Mouse (Mus musculus): ENCODE measurements around the gene 2610507B11Rik. TPM values are rescaled to one million over a fixed set of nuclear protein-coding genes. Genes with fewer than 3 reads are reported as not detected.

Gene 2610507B11Rik
- 44.2 and 50.1 TPM in 2 replicates for polyA plus RNA-seq (2015; fragmentation: Nextera tagmentation; extraction: Ambion mirVana)

GRCm38 (mm10) chr11:78261380-78262352 lies at the start of gene 2610507B11Rik:
Gene 2610507B11Rik, plus strand, starts transcription at chr11:78261752.

GRCm38 (mm10) chr11:78245627-78246317 lies 15.8 kb upstream of the 2610507B11Rik start, which contains the start of the genes Sdf2 and Supt6:
Gene Sdf2, plus strand, starts transcription at chr11:78245746.
Gene Supt6, minus strand, starts transcription at chr11:78245987.

GRCm38 (mm10) chr11:78290654-78291053 lies 29.1 kb downstream of the 2610507B11Rik start, which contains the start of gene BC030499:
Gene BC030499, plus strand, starts transcription at chr11:78290841.

GRCm38 (mm10) chr11:78301357-78302084 lies 40.0 kb downstream of the 2610507B11Rik start, which contains the start of gene Spag5:
Gene Spag5, plus strand, starts transcription at chr11:78301529.

GRCm38 (mm10) chr11:78322860-78323259 lies 61.3 kb downstream of the 2610507B11Rik start, which contains the start of gene Aldoc:
Gene Aldoc, plus strand, starts transcription at chr11:78322968.

GRCm38 (mm10) chr11:78327634-78328511 lies 66.3 kb downstream of the 2610507B11Rik start, which contains the start of gene Pigs:
Gene Pigs, plus strand, starts transcription at chr11:78328415.

Other genes starting within 250 kb of the 2610507B11Rik start
- gene Dhrs13, start 229.5 kb upstream of the 2610507B11Rik start, polyA plus RNA-seq (2015; fragmentation: Nextera tagmentation; extraction: Ambion mirVana): 10.2 and 12.3 TPM in 2 replicates
- gene Flot2, start 223.8 kb upstream of the 2610507B11Rik start, polyA plus RNA-seq (2015; fragmentation: Nextera tagmentation; extraction: Ambion mirVana): 26.5 and 34.6 TPM in 2 replicates
- gene Eral1, start 181.4 kb upstream of the 2610507B11Rik start, polyA plus RNA-seq (2015; fragmentation: Nextera tagmentation; extraction: Ambion mirVana): 15.8 and 17.1 TPM in 2 replicates
- gene Fam222b, start 167.1 kb upstream of the 2610507B11Rik start, polyA plus RNA-seq (2015; fragmentation: Nextera tagmentation; extraction: Ambion mirVana): 6.6 and 7.5 TPM in 2 replicates
- 22.4 and 23.0 TPM in 2 replicates for gene Traf4, start 96.2 kb upstream of the 2610507B11Rik start, polyA plus RNA-seq (2015; fragmentation: Nextera tagmentation; extraction: Ambion mirVana)
- gene Nek8, start 85.1 kb upstream of the 2610507B11Rik start, polyA plus RNA-seq (2015; fragmentation: Nextera tagmentation; extraction: Ambion mirVana): 14.1 and 16.6 TPM in 2 replicates
- 40.3 and 43.9 TPM in 2 replicates for gene Tlcd1, start 85.0 kb upstream of the 2610507B11Rik start, polyA plus RNA-seq (2015; fragmentation: Nextera tagmentation; extraction: Ambion mirVana)
- 1,199 and 1,213 TPM in 2 replicates for gene Rpl23a, start 78.2 kb upstream of the 2610507B11Rik start, polyA plus RNA-seq (2015; fragmentation: Nextera tagmentation; extraction: Ambion mirVana)
- 24.2 and 31.4 TPM in 2 replicates for gene Rab34, start 73.3 kb upstream of the 2610507B11Rik start, polyA plus RNA-seq (2015; fragmentation: Nextera tagmentation; extraction: Ambion mirVana)
- 1.9 and 3.5 TPM in 2 replicates for gene Proca1, start 68.4 kb upstream of the 2610507B11Rik start, polyA plus RNA-seq (2015; fragmentation: Nextera tagmentation; extraction: Ambion mirVana)
- gene Sdf2, start 16.0 kb upstream of the 2610507B11Rik start, polyA plus RNA-seq (2015; fragmentation: Nextera tagmentation; extraction: Ambion mirVana): 40.3 and 46.6 TPM in 2 replicates
- 9.3 and 9.9 TPM in 2 replicates for gene Supt6, start 15.8 kb upstream of the 2610507B11Rik start, polyA plus RNA-seq (2015; fragmentation: Nextera tagmentation; extraction: Ambion mirVana)
- gene BC030499, start 29.1 kb downstream of the 2610507B11Rik start, polyA plus RNA-seq (2015; fragmentation: Nextera tagmentation; extraction: Ambion mirVana): 0.28 and 0.48 TPM in 2 replicates
- gene Spag5, start 39.8 kb downstream of the 2610507B11Rik start, polyA plus RNA-seq (2015; fragmentation: Nextera tagmentation; extraction: Ambion mirVana): 32.4 and 32.5 TPM in 2 replicates
- gene Aldoc, start 61.2 kb downstream of the 2610507B11Rik start, polyA plus RNA-seq (2015; fragmentation: Nextera tagmentation; extraction: Ambion mirVana): 1.4 and 1.7 TPM in 2 replicates
- 30.3 and 30.6 TPM in 2 replicates for gene Pigs, start 66.7 kb downstream of the 2610507B11Rik start, polyA plus RNA-seq (2015; fragmentation: Nextera tagmentation; extraction: Ambion mirVana)
- 42.3 and 46.7 TPM in 2 replicates for gene Unc119, start 81.7 kb downstream of the 2610507B11Rik start, polyA plus RNA-seq (2015; fragmentation: Nextera tagmentation; extraction: Ambion mirVana)
- gene Foxn1, start 124.8 kb downstream of the 2610507B11Rik start, polyA plus RNA-seq (2015; fragmentation: Nextera tagmentation; extraction: Ambion mirVana): not detected in 2 replicates
- gene Slc13a2, start 160.5 kb downstream of the 2610507B11Rik start, polyA plus RNA-seq (2015; fragmentation: Nextera tagmentation; extraction: Ambion mirVana): 0.08 TPM in 1 of 2 replicates, not detected in the other
- gene Slc46a1, start 203.9 kb downstream of the 2610507B11Rik start, polyA plus RNA-seq (2015; fragmentation: Nextera tagmentation; extraction: Ambion mirVana): 2.3 and 3.3 TPM in 2 replicates
- 0.04 TPM in 1 of 2 replicates, not detected in the other for gene Sarm1, start 236.0 kb downstream of the 2610507B11Rik start, polyA plus RNA-seq (2015; fragmentation: Nextera tagmentation; extraction: Ambion mirVana)
- gene Vtn, start 237.3 kb downstream of the 2610507B11Rik start, polyA plus RNA-seq (2015; fragmentation: Nextera tagmentation; extraction: Ambion mirVana): 0.30 and 0.61 TPM in 2 replicates
- not detected in 2 replicates for gene Sebox, start 241.7 kb downstream of the 2610507B11Rik start, polyA plus RNA-seq (2015; fragmentation: Nextera tagmentation; extraction: Ambion mirVana)

Measured in spleen, postnatal 0 days (tissue).